20 mouse cellular contexts compared by ENCODE assay signal in genomic region chr1:185125737-185126286, GRCm38 (mm10).
A peak's percentile ranks its signal among the peaks of the same experiment; 100 is the strongest.
DNase-seq lines count a peak whose midpoint lies in the region; ATAC-seq lines count a peak whose summit lies in the region.
"Had no signal": no experiment of that assay in that cellular context is flagged by ENCODE, and none has a peak within 500 bp of the region (broad histone marks: within the 10 kb centered on the region; RNA-seq: fewer than 3 reads in every experiment).

No protein-coding gene starts in this region.

- no peak overlapping the region for H3K4me3 ChIP-seq in heart, embryonic 13.5 days
- H3K4me3 ChIP-seq in lung, embryonic 15.5 days = no peak overlapping the region
- H3K4me3 ChIP-seq in forebrain, embryonic 12.5 days (replicated peaks) = no peak overlapping the region
- H3K4me3 ChIP-seq: embryonic facial prominence, embryonic 12.5 days; hindbrain, embryonic 10.5 days; limb, embryonic 13.5 days; midbrain, embryonic 10.5 days had no signal

- peak overlapping the region; percentile 13; the same call in 1 of the 2 replicates for H3K4me2 ChIP-seq in heart, embryonic 13.5 days
- H3K4me2 ChIP-seq in lung, embryonic 15.5 days = no peak overlapping the region
- no peak overlapping the region for H3K4me2 ChIP-seq in forebrain, embryonic 12.5 days
- H3K4me2 ChIP-seq: embryonic facial prominence, embryonic 12.5 days; limb, embryonic 13.5 days had no signal

- intact Hi-C loops in heart, postnatal 25 days (cut with DNase I) = no loop called here

- ATAC-seq in heart, embryonic 13.5 days (ENCODE audit: extremely low read depth, insufficient number of reproducible peaks, low FRiP score, low TSS enrichment) = no peak
- ATAC-seq in lung, embryonic 15.5 days (ENCODE audit: borderline replicate concordance, extremely low read depth, low FRiP score, low TSS enrichment) = peak; percentile 44; the same call in 1 of the 2 replicates
- ATAC-seq in forebrain, embryonic 12.5 days (ENCODE audit: low FRiP score) = no peak
- ATAC-seq: activated CD4-positive, CD25-positive, alpha-beta regulatory T cell, adult 4 months; forebrain, postnatal 0 days; Patski had no signal

- peaks cover 4% of the 10 kb centered on the region; the same call in 1 of the 2 replicates for H3K4me1 ChIP-seq in heart, embryonic 13.5 days
- peaks cover 14% of the 10 kb centered on the region for H3K4me1 ChIP-seq in lung, embryonic 15.5 days
- no peaks in the 10 kb centered on the region for H3K4me1 ChIP-seq in forebrain, embryonic 12.5 days
- H3K4me1 ChIP-seq: embryonic facial prominence, embryonic 12.5 days; limb, embryonic 13.5 days; midbrain, embryonic 10.5 days had no signal

- H3K9me3 ChIP-seq in heart, embryonic 13.5 days = no peaks in the 10 kb centered on the region
- H3K9me3 ChIP-seq in lung, embryonic 15.5 days = no peaks in the 10 kb centered on the region
- no peaks in the 10 kb centered on the region for H3K9me3 ChIP-seq in forebrain, embryonic 12.5 days
- H3K9me3 ChIP-seq: embryonic facial prominence, embryonic 12.5 days; hindbrain, embryonic 10.5 days; limb, embryonic 13.5 days; midbrain, embryonic 10.5 days had no signal

- no peaks in the 10 kb centered on the region for H3K27me3 ChIP-seq in heart, embryonic 13.5 days (replicated peaks)
- no peaks in the 10 kb centered on the region for H3K27me3 ChIP-seq in lung, embryonic 15.5 days
- H3K27me3 ChIP-seq in forebrain, embryonic 12.5 days = no peaks in the 10 kb centered on the region
- H3K27me3 ChIP-seq: embryonic facial prominence, embryonic 12.5 days; limb, embryonic 13.5 days had no signal

- no peaks in the 10 kb centered on the region for H3K36me3 ChIP-seq in heart, embryonic 13.5 days
- H3K36me3 ChIP-seq in lung, embryonic 15.5 days = no peaks in the 10 kb centered on the region
- H3K36me3 ChIP-seq in forebrain, embryonic 12.5 days (replicated peaks) = no peaks in the 10 kb centered on the region
- H3K36me3 ChIP-seq: embryonic facial prominence, embryonic 12.5 days; hindbrain, embryonic 10.5 days; limb, embryonic 13.5 days; midbrain, embryonic 10.5 days had no signal

- H3K27ac ChIP-seq in heart, embryonic 13.5 days (replicated peaks) = no peak overlapping the region
- H3K27ac ChIP-seq in lung, embryonic 15.5 days = peak overlapping the region; percentile 44; the same call in 1 of the 2 replicates
- no peak overlapping the region for H3K27ac ChIP-seq in forebrain, embryonic 12.5 days
- H3K27ac ChIP-seq: embryonic facial prominence, embryonic 12.5 days; hindbrain, embryonic 10.5 days; limb, embryonic 13.5 days; midbrain, embryonic 10.5 days had no signal

- DNase-seq in heart, postnatal 25 days (ENCODE audit: low spot score) = no peak
- no peak for DNase-seq in lung, postnatal 36 days
- peak; percentile 50 for DNase-seq in adrenal gland, postnatal 10 days
- DNase-seq in lung, postnatal 14 days = peak; percentile 2
- DNase-seq: cerebellum, adult 2 months; forebrain, postnatal 0 days; kidney, adult 8-10 months; kidney, postnatal 36 days; layer of hippocampus, adult 9-11 months; right cerebral cortex, adult 18-20 months; thymus, adult 2 months had no signal

- no peak overlapping the region for H3K9ac ChIP-seq in heart, embryonic 13.5 days
- no peak overlapping the region for H3K9ac ChIP-seq in lung, embryonic 15.5 days
- H3K9ac ChIP-seq in forebrain, embryonic 12.5 days = no peak overlapping the region
- H3K9ac ChIP-seq: embryonic facial prominence, embryonic 12.5 days; forebrain, postnatal 0 days; limb, embryonic 13.5 days had no signal

- WGBS in heart, embryonic 13.5 days = 44% methylated on average over 14 of the region's 14 CpGs
- 19% methylated on average over 14 of the region's 14 CpGs for WGBS in lung, embryonic 15.5 days
- 86% methylated on average over 14 of the region's 14 CpGs for WGBS in forebrain, embryonic 12.5 days

Comparison
In these comparisons a context has a peak if more than half of its experiments do, and no peak if none do; other contexts are left out.
1. DNase-seq: peak in adrenal gland, postnatal 10 days (single experiment) and lung, postnatal 14 days (single experiment); none in heart, postnatal 25 days (single experiment) and lung, postnatal 36 days (single experiment).